Mouse (Mus musculus): Measurements from ENCODE around the gene Rnf215. TPM values are rescaled to one million over a fixed set of nuclear protein-coding genes. Genes with fewer than 3 reads are reported as not detected.

Rnf215 gene
- polyA plus RNA-seq, 1 experiment from 2014 or later = 11.6 TPM

DNA sequence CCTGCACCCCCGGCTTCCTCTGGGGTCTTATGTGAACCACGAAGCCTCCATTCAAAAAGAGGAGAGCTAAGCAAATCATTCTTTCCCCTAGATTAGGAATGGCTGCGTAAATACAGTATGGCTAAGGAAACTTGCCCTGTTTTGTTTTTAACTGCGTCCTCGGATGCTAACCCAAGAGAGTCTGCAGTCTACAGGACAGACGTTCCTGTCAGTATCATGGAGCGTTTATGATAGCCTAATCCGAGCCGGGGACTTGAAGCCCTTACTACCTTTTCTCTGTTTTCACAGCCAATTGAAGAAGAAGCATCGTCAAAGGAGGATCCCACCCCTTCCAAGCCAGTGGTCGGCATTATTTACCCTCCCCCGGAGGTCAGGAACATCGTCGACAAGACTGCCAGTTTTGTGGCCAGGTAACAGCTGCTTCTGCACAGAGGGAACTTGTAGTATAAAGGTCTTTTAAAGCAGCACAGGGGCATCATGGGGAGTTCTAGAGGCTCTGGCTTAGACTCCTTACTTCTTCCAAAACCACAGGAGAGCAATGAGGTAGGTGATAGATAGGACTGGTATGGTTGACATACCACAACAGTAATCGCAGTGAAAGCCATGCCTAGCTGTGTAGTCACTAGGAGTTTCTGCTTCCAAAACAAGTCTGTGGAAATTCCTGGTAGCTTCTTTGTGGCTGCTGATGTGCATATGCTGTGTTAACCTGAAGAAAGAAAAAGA is 25.9 kb downstream of the Rnf215 start:
- Histone ChIP-seq H3K36me3 (ENCODE audit: control insufficient read depth, insufficient read depth, low read length) (peaks cover 28% of the 10 kb centered on the region), H3K9ac (ENCODE audit: low read depth, low read length) (peak overlapping the region; percentile 91), H3K27ac (ENCODE audit: low read depth, low read length) (peak overlapping the region; percentile 87), H3K4me2 (peak overlapping the region; percentile 97), H3K9me3 (ENCODE audit: control insufficient read depth, low read length) (no peaks in the 10 kb centered on the region), H3K27me3 (replicated peaks; ENCODE audit: control insufficient read depth, insufficient read depth, low read length) (no peaks in the 10 kb centered on the region), H3K4me3 (ENCODE audit: low read depth, low read length) (peak overlapping the region; percentile 95), H3K4me1 (replicated peaks; ENCODE audit: control insufficient read depth, insufficient read depth, low read length) (peaks cover 25% of the 10 kb centered on the region)
- DNase-seq (ENCODE audit: low spot score) (no peak), ATAC-seq (replicated peaks; ENCODE audit: low FRiP score) (no peak)
- 3% methylated on average over 15 of the region's 15 CpGs for WGBS

DNA sequence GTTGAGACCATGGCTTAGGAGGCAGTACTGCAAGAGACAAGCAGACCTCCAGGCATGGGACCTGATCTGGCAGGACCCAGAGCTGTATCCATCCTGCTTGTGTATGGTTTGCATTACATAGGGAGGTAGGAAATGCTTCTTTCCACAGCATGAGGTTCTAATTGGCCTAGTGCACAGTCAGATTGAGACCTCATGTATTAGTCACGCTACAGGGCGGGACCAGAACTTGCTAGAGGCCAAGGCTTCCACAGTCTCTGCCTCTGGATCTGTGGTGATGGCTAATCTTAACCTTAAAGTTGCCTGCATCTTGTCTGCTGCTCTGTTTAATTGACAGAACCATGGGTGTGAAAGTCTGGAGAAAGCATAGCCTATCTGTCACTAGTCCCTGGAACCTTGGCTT is 29.7 kb downstream of the Rnf215 start:
- 92% methylated on average over 2 of the region's 2 CpGs for WGBS
- DNase-seq (ENCODE audit: low spot score) = no peak
- Histone ChIP-seq H3K4me3 (ENCODE audit: low read depth, low read length) (no peak overlapping the region), H3K27me3 (replicated peaks; ENCODE audit: control insufficient read depth, insufficient read depth, low read length) (no peaks in the 10 kb centered on the region), H3K4me1 (replicated peaks; ENCODE audit: control insufficient read depth, insufficient read depth, low read length) (peaks cover 18% of the 10 kb centered on the region), H3K9me3 (ENCODE audit: control insufficient read depth, low read length) (no peaks in the 10 kb centered on the region), H3K36me3 (ENCODE audit: control insufficient read depth, insufficient read depth, low read length) (peaks cover 63% of the 10 kb centered on the region), H3K9ac (ENCODE audit: low read depth, low read length) (no peak overlapping the region), H3K4me2 (no peak overlapping the region), H3K27ac (ENCODE audit: low read depth, low read length) (no peak overlapping the region)
- no peak for ATAC-seq (replicated peaks; ENCODE audit: low FRiP score)

DNA sequence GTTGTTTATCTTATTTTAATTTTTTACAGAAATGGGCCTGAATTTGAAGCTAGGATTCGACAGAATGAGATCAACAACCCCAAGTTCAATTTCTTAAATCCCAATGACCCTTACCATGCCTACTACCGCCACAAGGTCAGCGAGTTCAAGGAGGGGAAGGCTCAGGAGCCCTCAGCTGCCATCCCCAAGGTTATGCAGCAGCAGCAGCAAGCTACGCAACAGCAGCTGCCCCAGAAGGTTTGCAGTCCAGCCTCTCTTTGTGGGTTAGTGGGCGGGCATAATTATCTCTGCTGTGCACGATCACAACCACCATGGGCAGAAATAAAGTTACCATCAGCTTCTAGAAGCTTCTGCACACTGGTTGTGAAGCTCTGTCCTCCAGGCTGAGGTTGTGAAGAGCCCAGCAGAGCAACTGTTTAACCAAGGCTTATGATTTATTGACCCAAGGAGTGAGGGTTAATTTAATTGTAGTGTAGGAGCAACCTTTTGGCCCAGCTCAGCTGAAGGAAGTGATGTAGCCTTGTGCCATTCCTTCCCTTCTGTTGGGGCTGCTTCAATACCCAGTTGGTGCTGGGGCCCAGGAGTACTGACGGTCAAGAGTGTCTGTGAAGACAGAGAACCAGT is 31.6 kb downstream of the Rnf215 start:
- no peak overlapping the region for H3K27ac ChIP-seq (ENCODE audit: low read depth, low read length)
- no peaks in the 10 kb centered on the region for H3K27me3 ChIP-seq (replicated peaks; ENCODE audit: control insufficient read depth, insufficient read depth, low read length)
- H3K4me1 ChIP-seq (replicated peaks; ENCODE audit: control insufficient read depth, insufficient read depth, low read length) = peaks cover 10% of the 10 kb centered on the region; the same call in 1 of the 2 replicates
- no peak overlapping the region for H3K4me2 ChIP-seq
- WGBS = 87% methylated on average over 7 of the region's 7 CpGs
- H3K36me3 ChIP-seq (ENCODE audit: control insufficient read depth, insufficient read depth, low read length) = peaks cover 75% of the 10 kb centered on the region
- DNase-seq (ENCODE audit: low spot score) (no peak), ATAC-seq (replicated peaks; ENCODE audit: low FRiP score) (no peak; the same call in 1 of the 2 replicates)
- no peak overlapping the region for H3K9ac ChIP-seq (ENCODE audit: low read depth, low read length)
- no peaks in the 10 kb centered on the region for H3K9me3 ChIP-seq (ENCODE audit: control insufficient read depth, low read length)
- no peak overlapping the region for H3K4me3 ChIP-seq (ENCODE audit: low read depth, low read length)

DNA sequence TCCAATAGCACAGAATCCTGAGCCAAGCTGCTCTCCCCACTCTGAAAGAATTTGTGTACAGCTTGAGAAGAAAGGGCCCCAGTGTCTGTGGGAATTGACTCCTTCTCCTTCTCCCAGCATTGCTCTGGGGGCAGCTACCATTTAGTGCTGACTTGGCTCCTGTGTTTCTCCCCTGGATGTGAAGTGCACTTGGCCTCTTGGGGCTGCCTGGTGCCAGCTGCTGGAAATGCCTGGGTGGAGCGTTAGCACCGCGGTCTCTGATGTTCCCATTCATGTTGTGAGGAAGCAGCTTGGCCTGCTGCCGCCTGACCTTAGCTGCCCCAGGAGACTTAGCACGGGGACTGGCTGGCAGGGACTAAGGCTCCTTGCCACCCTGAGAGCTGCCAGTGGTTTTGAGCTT is 39.6 kb downstream of the Rnf215 start:
- peaks cover 91% of the 10 kb centered on the region for H3K36me3 ChIP-seq (ENCODE audit: control insufficient read depth, insufficient read depth, low read length)
- no peak overlapping the region for H3K9ac ChIP-seq (ENCODE audit: low read depth, low read length)
- H3K27ac ChIP-seq (ENCODE audit: low read depth, low read length) = no peak overlapping the region
- H3K4me2 ChIP-seq = no peak overlapping the region
- no peaks in the 10 kb centered on the region for H3K9me3 ChIP-seq (ENCODE audit: control insufficient read depth, low read length)
- H3K27me3 ChIP-seq (replicated peaks; ENCODE audit: control insufficient read depth, insufficient read depth, low read length) = no peaks in the 10 kb centered on the region
- H3K4me3 ChIP-seq (ENCODE audit: low read depth, low read length) = no peak overlapping the region
- no peaks in the 10 kb centered on the region for H3K4me1 ChIP-seq (replicated peaks; ENCODE audit: control insufficient read depth, insufficient read depth, low read length)
- 94% methylated on average over 5 of the region's 5 CpGs for WGBS
- ATAC-seq (replicated peaks; ENCODE audit: low FRiP score) = no peak
- DNase-seq (ENCODE audit: low spot score) = no peak

DNA sequence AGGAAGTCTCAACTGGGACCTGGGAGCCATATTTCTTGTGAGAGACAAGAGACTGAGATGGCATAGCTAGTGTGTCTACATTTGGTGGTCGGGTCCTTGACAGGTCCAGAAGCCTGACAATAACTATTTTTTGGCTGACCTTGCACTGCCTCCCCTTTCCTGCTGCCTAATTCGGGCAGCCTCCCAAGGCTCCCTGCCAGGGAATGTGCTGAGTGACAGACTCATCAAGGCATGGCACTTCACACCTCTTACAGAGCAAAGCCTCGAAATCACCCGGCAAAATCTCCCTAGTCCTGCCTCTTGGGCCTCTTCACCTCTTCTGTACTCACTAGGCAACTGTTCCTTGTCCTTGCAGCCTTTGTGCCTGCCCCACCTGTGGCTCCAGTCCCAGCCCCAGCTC is 42.7 kb downstream of the Rnf215 start:
- WGBS = 84% methylated on average over 4 of the region's 4 CpGs
- Histone ChIP-seq H3K9me3 (ENCODE audit: control insufficient read depth, low read length) (no peaks in the 10 kb centered on the region), H3K4me1 (replicated peaks; ENCODE audit: control insufficient read depth, insufficient read depth, low read length) (no peaks in the 10 kb centered on the region), H3K36me3 (ENCODE audit: control insufficient read depth, insufficient read depth, low read length) (peaks cover 89% of the 10 kb centered on the region), H3K9ac (ENCODE audit: low read depth, low read length) (no peak overlapping the region), H3K4me2 (no peak overlapping the region), H3K27ac (ENCODE audit: low read depth, low read length) (no peak overlapping the region), H3K4me3 (ENCODE audit: low read depth, low read length) (no peak overlapping the region), H3K27me3 (replicated peaks; ENCODE audit: control insufficient read depth, insufficient read depth, low read length) (no peaks in the 10 kb centered on the region)
- ATAC-seq (replicated peaks; ENCODE audit: low FRiP score) = no peak
- DNase-seq (ENCODE audit: low spot score) = no peak

DNA sequence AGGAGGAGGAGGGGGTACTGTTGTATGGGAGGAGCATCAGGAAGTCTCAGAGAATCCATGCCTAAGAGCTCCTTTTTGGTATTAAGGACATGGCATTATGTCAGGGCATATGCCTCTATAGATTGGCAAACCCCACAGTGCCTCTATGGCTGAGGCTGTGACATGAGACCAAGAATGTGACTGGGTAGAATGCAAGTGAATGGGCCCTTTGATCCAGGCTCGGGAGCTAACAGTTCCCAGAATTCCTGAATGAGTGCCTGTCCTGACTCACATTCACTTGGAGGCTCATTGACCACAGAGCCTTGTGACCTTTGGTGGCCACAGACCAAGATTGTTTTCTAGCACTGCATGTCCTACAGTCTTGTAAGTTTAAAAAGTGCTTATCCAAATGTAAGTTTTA is 47.1 kb downstream of the Rnf215 start:
- ATAC-seq (replicated peaks; ENCODE audit: low FRiP score) (no peak), DNase-seq (ENCODE audit: low spot score) (no peak)
- Histone ChIP-seq H3K9me3 (ENCODE audit: control insufficient read depth, low read length) (no peaks in the 10 kb centered on the region), H3K27me3 (replicated peaks; ENCODE audit: control insufficient read depth, insufficient read depth, low read length) (no peaks in the 10 kb centered on the region), H3K9ac (ENCODE audit: low read depth, low read length) (no peak overlapping the region), H3K27ac (ENCODE audit: low read depth, low read length) (no peak overlapping the region), H3K4me2 (no peak overlapping the region), H3K4me3 (ENCODE audit: low read depth, low read length) (no peak overlapping the region), H3K4me1 (replicated peaks; ENCODE audit: control insufficient read depth, insufficient read depth, low read length) (peaks cover under 1% of the 10 kb centered on the region; the same call in 1 of the 2 replicates), H3K36me3 (ENCODE audit: control insufficient read depth, insufficient read depth, low read length) (peaks cover 49% of the 10 kb centered on the region)
- 48% methylated on average over 1 of the region's 1 CpGs for WGBS

DNA sequence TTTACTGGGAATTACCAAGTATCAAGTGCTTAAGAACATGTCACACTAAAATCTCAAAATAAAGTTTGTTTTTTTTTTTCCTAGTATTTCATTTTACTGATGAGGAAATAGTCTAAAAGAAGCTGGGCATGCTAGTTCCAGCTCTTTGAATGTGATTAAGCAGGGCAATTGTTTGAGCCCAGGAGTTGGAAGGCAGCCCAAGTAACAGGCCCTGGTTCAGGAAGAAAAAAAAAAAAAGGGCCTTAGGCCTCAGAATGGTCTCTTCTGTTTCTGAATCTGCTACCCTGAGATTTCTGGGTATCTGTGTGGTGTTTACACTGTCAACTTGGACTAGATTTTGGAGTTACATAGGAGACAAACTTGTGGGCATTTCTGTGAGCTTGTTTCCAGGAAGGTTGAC is 48.5 kb downstream of the Rnf215 start:
- ATAC-seq (replicated peaks; ENCODE audit: low FRiP score) (no peak), DNase-seq (ENCODE audit: low spot score) (no peak)
- peaks cover 10% of the 10 kb centered on the region for H3K4me1 ChIP-seq (replicated peaks; ENCODE audit: control insufficient read depth, insufficient read depth, low read length)
- H3K4me2 ChIP-seq = no peak overlapping the region
- H3K36me3 ChIP-seq (ENCODE audit: control insufficient read depth, insufficient read depth, low read length) = peaks cover 34% of the 10 kb centered on the region
- no peak overlapping the region for H3K9ac ChIP-seq (ENCODE audit: low read depth, low read length)
- no peaks in the 10 kb centered on the region for H3K27me3 ChIP-seq (replicated peaks; ENCODE audit: control insufficient read depth, insufficient read depth, low read length)
- H3K9me3 ChIP-seq (ENCODE audit: control insufficient read depth, low read length) = no peaks in the 10 kb centered on the region
- no peak overlapping the region for H3K4me3 ChIP-seq (ENCODE audit: low read depth, low read length)
- H3K27ac ChIP-seq (ENCODE audit: low read depth, low read length) = no peak overlapping the region

DNA sequence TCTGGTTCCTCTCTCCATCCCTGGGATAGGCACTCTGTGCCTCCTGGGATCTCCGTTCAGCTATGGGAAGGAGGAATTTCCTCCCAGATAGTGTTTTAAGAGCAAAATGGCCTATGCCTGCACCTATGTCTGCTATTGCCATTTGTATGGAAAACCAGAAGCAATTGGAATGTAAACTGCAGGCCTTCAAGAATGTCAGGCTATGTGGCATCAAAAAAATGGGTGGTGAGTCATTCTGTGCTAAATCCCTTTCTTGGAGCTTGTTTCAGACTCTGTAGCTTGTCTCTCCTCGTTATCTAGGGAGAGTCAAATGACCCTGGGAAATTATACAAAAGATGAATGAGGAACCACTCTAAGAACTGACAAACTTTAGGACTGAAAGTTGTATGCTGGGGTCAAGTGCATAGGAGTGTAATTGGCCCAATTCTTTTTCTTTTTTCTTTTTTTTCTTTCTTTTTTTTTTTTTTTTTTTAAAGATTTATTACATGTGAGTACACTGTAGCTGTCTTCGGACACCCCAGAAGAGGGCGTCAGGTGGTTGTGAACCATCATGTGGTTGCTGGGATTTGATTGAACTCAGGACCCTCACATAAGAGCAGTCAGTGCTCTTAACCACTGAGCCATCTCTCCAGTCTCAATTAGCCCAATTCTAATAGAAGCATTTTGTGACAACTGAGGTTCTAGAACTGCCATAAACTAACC is 49.4 kb downstream of the Rnf215 start:
- no peak for DNase-seq (ENCODE audit: low spot score)
- H3K4me2 ChIP-seq = no peak overlapping the region
- H3K9me3 ChIP-seq (ENCODE audit: control insufficient read depth, low read length) = no peaks in the 10 kb centered on the region
- no peak for ATAC-seq (replicated peaks; ENCODE audit: low FRiP score)
- no peak overlapping the region for H3K27ac ChIP-seq (ENCODE audit: low read depth, low read length)
- no peak overlapping the region for H3K4me3 ChIP-seq (ENCODE audit: low read depth, low read length)
- H3K27me3 ChIP-seq (replicated peaks; ENCODE audit: control insufficient read depth, insufficient read depth, low read length) = no peaks in the 10 kb centered on the region
- H3K9ac ChIP-seq (ENCODE audit: low read depth, low read length) = no peak overlapping the region
- WGBS = 66% methylated on average over 4 of the region's 4 CpGs
- H3K36me3 ChIP-seq (ENCODE audit: control insufficient read depth, insufficient read depth, low read length) = peaks cover 26% of the 10 kb centered on the region
- peaks cover 10% of the 10 kb centered on the region for H3K4me1 ChIP-seq (replicated peaks; ENCODE audit: control insufficient read depth, insufficient read depth, low read length)
